Mouse (Mus musculus) T-helper 17 cell (primary cell): Measurements from ENCODE around the gene Cers5.

Experiments
- in situ Hi-C, 2 experiments: fragments of 300-600 bp; cut with MboI, MseI; formaldehyde crosslinking; loops; 1 replicate in 1 of 2; 2 replicates in 1 of 2; pipeline ENCODE4 v1.15.1; 2025; ENCODE audit warnings: high pct_unique_total_duplicates in 2 of 2

The Cers5 gene

GRCm38 (mm10) chr15:99790464-99790863, 17.8 kb upstream of the Cers5 start:
- in situ Hi-C loops = no loop called here

DNA sequence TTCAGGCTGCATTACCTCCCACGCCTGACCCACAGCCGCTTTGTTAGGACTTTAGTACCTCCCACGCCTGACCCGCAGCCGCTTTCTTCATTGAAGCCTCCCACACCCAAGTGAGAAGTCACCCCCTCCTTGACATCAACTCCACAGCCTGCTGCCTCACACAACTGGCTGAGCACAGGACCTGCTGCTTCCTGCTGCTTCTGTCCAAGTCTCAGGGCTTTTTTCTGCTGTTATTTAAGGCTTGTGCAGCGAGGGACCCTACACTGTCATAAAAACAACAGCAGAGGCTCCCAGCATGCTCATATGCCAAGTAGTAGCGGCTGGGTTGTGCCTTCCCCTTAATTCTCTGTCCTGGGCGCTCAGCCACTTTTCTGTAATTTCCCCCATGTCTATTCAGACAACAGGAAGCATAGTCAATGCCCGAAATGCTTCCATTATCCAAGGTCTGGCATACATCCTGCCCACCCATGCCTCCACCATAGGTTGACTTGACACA, 15.0 kb upstream of the Cers5 start:
- in situ Hi-C loops = loop anchor here in 1 of 2 experiments (10.0 kb wide), 1 partner anchor 1073 kb away; no protein-coding TSS in a partner anchor

DNA sequence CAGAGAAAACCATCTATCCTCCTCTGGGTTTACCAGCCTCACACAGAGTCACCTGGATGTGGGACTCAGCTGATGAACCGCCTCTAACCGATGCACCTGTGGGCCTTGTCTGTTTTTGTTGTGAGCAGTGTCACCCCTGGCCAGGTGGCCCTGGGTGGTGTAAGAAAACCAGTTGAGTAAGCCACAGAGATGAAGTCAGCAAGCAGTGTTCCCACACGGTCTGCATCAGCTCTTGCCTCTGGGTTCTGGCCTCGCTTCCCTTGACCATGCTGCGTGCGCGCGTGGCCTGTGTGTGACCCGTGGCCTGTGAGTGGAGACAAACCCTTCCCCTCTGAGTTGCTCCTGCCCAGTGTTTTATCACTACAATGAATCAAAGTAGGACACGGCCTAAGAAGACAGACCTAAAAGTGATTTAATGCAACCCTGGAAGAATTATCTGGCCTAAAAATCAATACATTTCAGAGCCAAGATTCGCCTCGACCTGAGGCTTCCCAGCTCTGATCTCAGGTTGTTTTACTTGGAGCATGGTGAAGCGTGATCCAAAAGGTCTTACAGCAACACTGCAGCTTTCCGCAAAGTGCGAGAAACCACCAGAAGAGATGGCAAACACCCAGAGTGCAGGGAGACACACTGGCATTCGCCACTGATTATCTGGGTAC, 6.1 kb upstream of the Cers5 start:
- in situ Hi-C loops = no loop called here

- in situ Hi-C loops = no loop called here
Measured at GRCm38 (mm10) chr15:99778148-99778547, 5.5 kb upstream of the Cers5 start.

DNA sequence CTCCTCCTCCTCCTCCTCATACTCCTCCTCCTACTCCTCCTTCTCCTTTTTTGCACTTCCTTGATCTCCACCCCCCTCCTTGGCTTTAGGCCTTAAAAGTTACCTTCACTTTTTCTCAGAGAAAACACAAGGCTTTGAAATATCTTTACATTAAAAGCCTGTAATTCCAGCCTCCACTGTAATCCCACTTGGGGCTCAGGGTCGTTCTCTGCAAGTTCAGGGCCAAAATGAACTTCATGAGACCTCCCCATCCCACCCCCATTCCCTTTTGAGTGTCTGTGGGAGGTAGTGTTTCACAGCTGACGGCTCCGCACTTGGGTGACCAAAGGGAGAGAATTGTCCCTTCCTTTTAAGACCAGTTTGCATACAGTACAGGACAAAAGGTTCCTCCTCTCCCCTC, 240 bp upstream of the Cers5 start:
- in situ Hi-C loops = loop anchor here (5.0 kb wide), 2 partner anchors 46 to 56 kb away; partner anchors contain the start of genes Cox14 (in 1 of the 2) and Gpd1 (in 1 of the 2)

DNA sequence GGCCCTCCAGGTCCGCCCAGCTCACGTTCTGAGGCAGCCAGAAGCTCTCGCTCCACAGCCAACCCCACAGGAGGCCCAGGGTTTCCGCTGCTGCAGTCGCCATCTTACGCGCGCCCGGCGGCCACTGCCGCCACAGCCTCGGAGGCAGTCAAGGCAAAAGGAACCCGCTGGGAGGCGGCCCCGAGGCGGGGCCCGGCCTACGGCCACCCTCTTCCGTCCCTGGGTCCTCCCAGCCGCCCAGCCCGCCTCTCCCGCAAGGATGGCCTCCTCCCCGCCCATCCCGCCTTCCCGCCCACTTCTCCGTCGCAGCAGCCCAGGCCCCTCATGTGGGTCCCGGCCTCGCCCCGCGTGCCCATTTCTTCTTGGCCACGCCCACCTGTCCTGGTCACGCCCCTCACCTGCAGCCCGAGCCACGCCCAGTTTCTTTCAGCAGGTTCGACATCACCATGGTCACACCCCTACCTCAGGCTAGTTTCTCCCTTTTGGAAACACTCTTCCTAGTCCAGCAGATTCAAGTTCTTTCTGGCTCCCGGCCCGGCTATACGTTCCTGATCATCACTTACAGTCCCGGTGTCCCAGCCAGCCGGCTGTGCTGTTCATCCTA, 306 bp downstream of the Cers5 start:
- in situ Hi-C loops = loop anchor here (5.0 kb wide), 2 partner anchors 45 to 55 kb away; partner anchors contain the start of genes Cox14 (in 1 of the 2) and Gpd1 (in 1 of the 2)

GRCm38 (mm10) chr15:99771601-99772276, 946 bp downstream of the Cers5 start:
- in situ Hi-C loops = loop anchor here (5.0 kb wide), 2 partner anchors 44 to 54 kb away; partner anchors contain the start of genes Cox14 (in 1 of the 2) and Gpd1 (in 1 of the 2)

- in situ Hi-C loops = loop anchor here (5.0 kb wide), 2 partner anchors 44 to 54 kb away; partner anchors contain the start of genes Cox14 (in 1 of the 2) and Gpd1 (in 1 of the 2)
Measured at GRCm38 (mm10) chr15:99771004-99771500, 1.6 kb downstream of the Cers5 start.

DNA sequence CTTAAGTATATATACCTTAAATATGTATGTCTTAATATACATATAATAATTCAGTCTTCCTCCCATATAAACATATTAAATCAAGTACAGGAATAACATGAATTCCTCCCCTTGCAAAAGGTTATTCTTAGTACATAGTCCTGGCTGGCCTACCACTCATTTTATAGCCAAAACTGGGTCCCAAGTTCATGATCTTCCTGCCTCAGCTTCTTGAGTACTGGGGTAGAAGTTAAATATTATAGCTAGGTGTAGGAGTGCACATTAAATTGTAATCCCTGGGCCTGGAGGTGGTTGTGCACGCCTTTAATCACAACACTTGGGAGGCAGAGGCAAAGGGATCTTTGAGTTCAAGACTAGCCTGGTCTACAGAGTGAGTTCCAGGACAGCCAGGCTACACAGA, 3.9 kb downstream of the Cers5 start:
- in situ Hi-C loops = no loop called here

DNA sequence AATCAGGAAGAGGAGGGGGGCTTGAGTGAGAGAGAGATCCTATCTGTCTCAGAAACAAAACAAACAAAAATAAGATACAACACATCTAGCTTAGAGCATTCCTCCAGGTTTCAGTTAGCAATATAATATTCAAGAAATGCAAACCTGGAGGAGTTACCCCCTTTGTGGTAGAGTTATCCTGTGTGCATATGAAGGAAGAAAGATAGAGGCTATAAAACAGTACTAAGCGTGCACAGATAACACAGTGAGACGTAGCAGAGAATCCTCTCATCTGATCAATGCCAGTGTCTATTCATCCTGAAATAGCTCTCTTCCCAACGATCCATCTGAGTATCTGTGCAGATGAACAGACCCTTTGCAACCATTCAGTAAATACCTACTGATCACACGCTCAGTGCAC, 5.2 kb downstream of the Cers5 start:
- in situ Hi-C loops = no loop called here

DNA sequence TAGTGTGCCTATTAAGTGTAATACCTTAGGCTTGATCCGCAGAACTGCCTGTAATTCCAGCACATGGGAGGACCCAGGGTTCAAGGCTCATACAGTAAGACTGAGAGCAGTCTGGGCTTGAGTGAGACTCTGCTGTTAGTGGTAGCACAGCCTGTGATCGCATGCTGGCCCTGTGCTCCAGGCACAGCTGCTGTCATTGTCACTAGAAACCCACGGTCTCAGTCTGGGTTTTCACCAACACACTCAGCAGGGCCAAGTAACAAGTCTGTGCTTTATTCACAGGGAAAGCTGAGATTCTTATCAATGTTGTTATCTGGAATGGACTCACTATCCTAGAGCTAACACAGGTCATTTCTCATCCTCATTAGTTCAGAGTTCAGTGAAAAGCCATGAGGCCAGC, 18.5 kb downstream of the Cers5 start:
- in situ Hi-C loops = no loop called here

DNA sequence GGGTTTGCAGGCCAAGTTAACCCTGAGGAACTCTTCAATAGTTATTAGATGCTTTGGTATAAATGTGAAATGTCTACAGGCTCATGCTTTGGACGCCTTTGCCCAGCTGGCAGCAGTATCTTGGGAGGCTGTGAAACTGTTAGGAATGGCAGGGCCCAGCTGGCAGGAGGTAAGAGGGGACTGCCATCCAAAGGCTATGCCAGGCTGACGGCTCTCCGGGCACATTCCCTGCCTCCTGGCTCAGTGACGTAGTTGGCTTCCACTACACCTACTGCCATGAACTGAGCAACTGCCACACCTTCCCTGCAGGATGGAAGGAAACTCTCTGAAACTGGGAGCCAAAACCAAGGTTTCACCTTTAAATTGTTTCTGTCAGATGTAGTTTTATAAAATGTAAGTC, 32.5 kb downstream of the Cers5 start:
- in situ Hi-C loops = no loop called here

- in situ Hi-C loops = no loop called here
Measured at GRCm38 (mm10) chr15:99736675-99737074, 36.0 kb downstream of the Cers5 start.

DNA sequence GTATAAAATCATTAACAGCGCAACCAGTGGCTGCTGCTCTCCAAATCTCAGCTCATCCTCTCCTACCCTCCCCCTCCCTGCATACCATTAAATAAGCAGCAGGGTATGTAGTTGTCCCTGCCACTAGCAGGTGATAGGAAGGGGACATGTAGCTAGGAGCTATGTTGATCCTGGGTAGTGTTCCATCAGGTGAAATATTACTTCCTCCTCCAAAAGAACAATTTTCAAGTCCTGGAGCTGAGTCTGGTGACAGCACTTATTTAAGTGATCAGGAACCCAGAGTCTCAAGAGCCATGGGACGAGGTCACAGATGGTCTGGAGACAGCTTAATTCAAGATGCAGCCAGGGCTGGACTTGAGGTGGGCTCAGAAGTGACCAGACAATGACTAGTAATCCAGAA, 37.1 kb downstream of the Cers5 start:
- in situ Hi-C loops = no loop called here

DNA sequence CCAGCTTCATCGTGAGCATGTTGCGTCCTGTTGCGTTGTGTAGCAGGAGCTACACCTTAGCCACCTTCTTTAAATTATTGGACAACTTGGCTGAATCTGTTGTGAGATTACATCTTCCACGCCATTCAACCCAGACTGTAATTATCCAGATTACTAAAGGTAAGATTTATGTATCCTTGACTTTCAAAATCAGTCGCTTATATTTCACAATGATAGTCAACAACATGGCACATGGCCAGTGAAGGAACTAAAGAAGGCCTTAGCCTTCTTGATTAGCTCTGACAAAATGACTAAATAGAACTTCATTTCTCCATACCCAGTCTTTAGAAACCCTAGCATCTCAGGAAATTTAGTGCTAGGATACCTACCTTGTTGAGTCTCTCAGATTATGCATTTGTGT, 39.5 kb downstream of the Cers5 start:
- in situ Hi-C loops = no loop called here

- in situ Hi-C loops = no loop called here
Measured at GRCm38 (mm10) chr15:99731678-99732077, 41.0 kb downstream of the Cers5 start.

- in situ Hi-C loops = no loop called here
Measured at GRCm38 (mm10) chr15:99731167-99731566, 41.5 kb downstream of the Cers5 start.

- in situ Hi-C loops = loop anchor here in 1 of 2 experiments (5.0 kb wide), 1 partner anchor 43 kb away; the partner anchor contains the start of gene Cers5
Measured at GRCm38 (mm10) chr15:99729056-99729783, 43.5 kb downstream of the Cers5 start.

GRCm38 (mm10) chr15:99728211-99728610, 44.5 kb downstream of the Cers5 start:
- in situ Hi-C loops = loop anchor here in 1 of 2 experiments (5.0 kb wide), 1 partner anchor 44 kb away; the partner anchor contains the start of gene Cers5

GRCm38 (mm10) chr15:99727525-99727924, 45.2 kb downstream of the Cers5 start:
- in situ Hi-C loops = loop anchor here in 1 of 2 experiments (5.0 kb wide), 1 partner anchor 45 kb away; the partner anchor contains the start of gene Cers5

DNA sequence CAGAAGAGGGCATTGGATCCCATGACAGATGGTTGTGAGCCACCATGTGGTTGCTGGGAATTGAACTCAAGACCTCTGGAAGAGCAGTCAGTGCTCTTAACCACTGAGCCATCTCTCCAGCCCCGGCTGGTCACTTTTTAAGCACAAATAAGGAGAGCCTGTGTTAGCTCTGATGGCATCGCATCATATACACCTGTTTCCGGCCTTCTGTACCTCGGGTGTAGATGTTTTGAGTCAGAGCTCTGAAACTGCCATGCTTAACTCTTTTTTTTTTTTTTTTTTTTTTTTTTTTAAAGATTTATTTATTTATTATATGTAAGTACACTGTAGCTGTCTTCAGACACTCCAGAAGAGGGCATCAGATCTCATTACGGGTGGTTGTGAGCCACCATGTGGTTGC, 45.6 kb downstream of the Cers5 start:
- in situ Hi-C loops = loop anchor here in 1 of 2 experiments (5.0 kb wide), 1 partner anchor 45 kb away; the partner anchor contains the start of gene Cers5
